Mouse (Mus musculus): ENCODE results near the gene Gm47429.
"Not testable (repeated sequence)": the region's sequence is repeated elsewhere in the genome, so short reads cannot be mapped to it uniquely, and the experiment has no call there.

The Gm47429 gene

GRCm38 (mm10) chr13:50443812-50444211 is at the start of gene Gm47429:
Gm47429 (minus strand) TSS chr13:50443912.
- DNase-seq (ENCODE audit: low spot score) = no peak

GRCm38 (mm10) chr13:50488510-50488909 is 44.8 kb upstream of the Gm47429 start:
- DNase-seq (ENCODE audit: low spot score) = not testable (repeated sequence)

GRCm38 (mm10) chr13:50467007-50467406 is 23.3 kb upstream of the Gm47429 start, which contains the start of gene Nutm2:
Nutm2 (plus strand) TSS chr13:50467307.
- DNase-seq (ENCODE audit: low spot score) = no peak

- no peak for DNase-seq (ENCODE audit: low spot score)
These were observed 21.2 kb upstream of the Gm47429 start for GRCm38 (mm10) chr13:50464621-50465562.

GRCm38 (mm10) chr13:50460433-50460832 is 16.7 kb upstream of the Gm47429 start:
- not testable (repeated sequence) for DNase-seq (ENCODE audit: low spot score)

GRCm38 (mm10) chr13:50453426-50453825 is 9.7 kb upstream of the Gm47429 start:
- DNase-seq (ENCODE audit: low spot score) = no peak

GRCm38 (mm10) chr13:50452266-50452665 is 8.6 kb upstream of the Gm47429 start:
- not testable (repeated sequence) for DNase-seq (ENCODE audit: low spot score)

- DNase-seq (ENCODE audit: low spot score) = no peak
These were observed 1.5 kb upstream of the Gm47429 start for GRCm38 (mm10) chr13:50445261-50445660.

GRCm38 (mm10) chr13:50426686-50427085 is 17.0 kb downstream of the Gm47429 start:
- DNase-seq (ENCODE audit: low spot score) = no peak

- no peak for DNase-seq (ENCODE audit: low spot score)
These were observed 19.2 kb downstream of the Gm47429 start for GRCm38 (mm10) chr13:50424517-50424916.

GRCm38 (mm10) chr13:50423625-50424209 is 20.0 kb downstream of the Gm47429 start:
- DNase-seq (ENCODE audit: low spot score) = no peak

- DNase-seq (ENCODE audit: low spot score) = no peak
These were observed 25.3 kb downstream of the Gm47429 start for GRCm38 (mm10) chr13:50418421-50418820.

GRCm38 (mm10) chr13:50417389-50418183 is 26.1 kb downstream of the Gm47429 start, which contains the start of gene Fbxw17:
Fbxw17 (plus strand) TSS chr13:50417864.
- peak; percentile 81 for DNase-seq (ENCODE audit: low spot score)
